Mouse (Mus musculus): ENCODE results near the gene Kcnk5. TPM values are rescaled to one million over a fixed set of nuclear protein-coding genes. Genes with fewer than 3 reads are reported as not detected.

Gene Kcnk5
- polyA plus RNA-seq, 1 experiment from 2014 or later: 5.5 TPM

GRCm38 (mm10) chr14:20223253-20223652 is 41.6 kb upstream of the Kcnk5 start:
- H3K4me2 ChIP-seq (replicated peaks; ENCODE audit: low read depth, low read length): no peak overlapping the region
- H3K9ac ChIP-seq (replicated peaks; ENCODE audit: low read depth, low read length): no peak overlapping the region
- WGBS: 67% methylated on average over 5 of the region's 5 CpGs
- H3K4me1 ChIP-seq (ENCODE audit: control insufficient read depth, insufficient read depth, low read length): no peaks in the 10 kb centered on the region
- H3K36me3 ChIP-seq (ENCODE audit: control insufficient read depth, insufficient read depth, low read length): no peaks in the 10 kb centered on the region
- no peak overlapping the region for H3K27ac ChIP-seq (ENCODE audit: low read length)
- no peak for ATAC-seq (ENCODE audit: insufficient number of reproducible peaks, insufficient read depth, low FRiP score, low read depth)
- H3K27me3 ChIP-seq (ENCODE audit: control insufficient read depth, insufficient read depth, low read length): no peaks in the 10 kb centered on the region
- no peaks in the 10 kb centered on the region for H3K9me3 ChIP-seq (ENCODE audit: control insufficient read depth, low read depth, low read length)
- H3K4me3 ChIP-seq (ENCODE audit: low read depth, low read length): no peak overlapping the region

DNA sequence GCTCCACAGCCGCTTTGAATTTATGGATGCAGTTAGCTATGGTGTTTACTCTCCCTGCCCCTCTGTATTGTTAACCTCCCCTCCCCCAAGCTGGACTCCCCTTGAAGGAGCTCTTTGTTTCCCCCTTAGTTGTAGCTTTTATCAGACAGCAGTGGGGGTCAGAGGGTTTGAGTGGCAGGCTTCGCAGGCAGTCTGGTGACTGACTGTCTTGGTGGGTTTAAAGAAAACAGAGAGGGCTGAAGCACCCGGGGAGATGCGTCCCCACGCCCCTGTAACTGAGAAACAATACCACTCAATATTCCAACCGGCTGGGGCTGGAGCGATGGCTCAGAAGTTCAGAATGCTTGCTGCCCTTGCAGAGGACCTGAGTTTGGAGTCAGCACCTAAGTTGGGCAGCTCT is 39.5 kb upstream of the Kcnk5 start:
- Histone ChIP-seq H3K27me3 (ENCODE audit: control insufficient read depth, insufficient read depth, low read length) (no peaks in the 10 kb centered on the region), H3K4me1 (ENCODE audit: control insufficient read depth, insufficient read depth, low read length) (no peaks in the 10 kb centered on the region), H3K27ac (ENCODE audit: low read length) (no peak overlapping the region), H3K9me3 (ENCODE audit: control insufficient read depth, low read depth, low read length) (no peaks in the 10 kb centered on the region), H3K4me2 (replicated peaks; ENCODE audit: low read depth, low read length) (no peak overlapping the region), H3K36me3 (ENCODE audit: control insufficient read depth, insufficient read depth, low read length) (no peaks in the 10 kb centered on the region), H3K4me3 (ENCODE audit: low read depth, low read length) (no peak overlapping the region), H3K9ac (replicated peaks; ENCODE audit: low read depth, low read length) (no peak overlapping the region)
- WGBS: 55% methylated on average over 7 of the region's 7 CpGs
- no peak for ATAC-seq (ENCODE audit: insufficient number of reproducible peaks, insufficient read depth, low FRiP score, low read depth)

GRCm38 (mm10) chr14:20219849-20220248 is 38.2 kb upstream of the Kcnk5 start:
- no peaks in the 10 kb centered on the region for H3K9me3 ChIP-seq (ENCODE audit: control insufficient read depth, low read depth, low read length)
- H3K4me2 ChIP-seq (replicated peaks; ENCODE audit: low read depth, low read length): no peak overlapping the region
- no peak overlapping the region for H3K27ac ChIP-seq (ENCODE audit: low read length)
- WGBS: 69% methylated on average over 1 of the region's 1 CpGs
- H3K36me3 ChIP-seq (ENCODE audit: control insufficient read depth, insufficient read depth, low read length): no peaks in the 10 kb centered on the region
- H3K27me3 ChIP-seq (ENCODE audit: control insufficient read depth, insufficient read depth, low read length): no peaks in the 10 kb centered on the region
- no peak for ATAC-seq (ENCODE audit: insufficient number of reproducible peaks, insufficient read depth, low FRiP score, low read depth)
- no peak overlapping the region for H3K4me3 ChIP-seq (ENCODE audit: low read depth, low read length)
- no peaks in the 10 kb centered on the region for H3K4me1 ChIP-seq (ENCODE audit: control insufficient read depth, insufficient read depth, low read length)
- no peak overlapping the region for H3K9ac ChIP-seq (replicated peaks; ENCODE audit: low read depth, low read length)

DNA sequence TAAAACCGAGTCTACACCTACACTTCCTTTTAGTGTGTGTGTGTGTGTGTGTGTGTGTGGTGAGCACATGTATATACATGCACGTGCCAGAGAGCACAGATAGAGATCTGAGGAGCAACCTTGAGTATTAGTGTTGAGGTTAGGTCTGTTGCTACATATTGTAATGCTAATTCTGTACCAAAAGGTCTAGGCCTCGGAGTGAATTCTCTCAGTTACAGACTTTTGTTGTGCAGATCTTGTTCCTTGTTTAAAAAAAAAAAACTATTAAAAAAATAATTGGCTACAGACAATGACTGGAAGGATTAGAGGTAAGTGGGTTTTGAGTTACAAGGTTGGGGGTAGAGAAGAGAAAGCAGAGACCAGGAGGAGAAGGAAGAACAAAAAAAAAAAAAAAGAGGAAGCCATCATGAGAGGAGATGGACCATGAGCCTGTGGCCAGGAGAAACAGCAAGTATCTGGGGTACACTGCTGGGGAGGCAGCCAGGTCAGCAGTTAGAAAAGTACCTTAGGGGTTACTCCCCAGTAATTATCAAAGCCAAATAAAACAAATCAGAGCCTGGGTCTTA is 35.8 kb upstream of the Kcnk5 start:
- Histone ChIP-seq H3K27me3 (ENCODE audit: control insufficient read depth, insufficient read depth, low read length) (no peaks in the 10 kb centered on the region), H3K4me3 (ENCODE audit: low read depth, low read length) (no peak overlapping the region), H3K36me3 (ENCODE audit: control insufficient read depth, insufficient read depth, low read length) (no peaks in the 10 kb centered on the region), H3K27ac (ENCODE audit: low read length) (no peak overlapping the region), H3K4me2 (replicated peaks; ENCODE audit: low read depth, low read length) (no peak overlapping the region), H3K9me3 (ENCODE audit: control insufficient read depth, low read depth, low read length) (no peaks in the 10 kb centered on the region), H3K9ac (replicated peaks; ENCODE audit: low read depth, low read length) (no peak overlapping the region), H3K4me1 (ENCODE audit: control insufficient read depth, insufficient read depth, low read length) (no peaks in the 10 kb centered on the region)
- WGBS: 54% methylated on average over 3 of the region's 3 CpGs
- no peak for ATAC-seq (ENCODE audit: insufficient number of reproducible peaks, insufficient read depth, low FRiP score, low read depth)

DNA sequence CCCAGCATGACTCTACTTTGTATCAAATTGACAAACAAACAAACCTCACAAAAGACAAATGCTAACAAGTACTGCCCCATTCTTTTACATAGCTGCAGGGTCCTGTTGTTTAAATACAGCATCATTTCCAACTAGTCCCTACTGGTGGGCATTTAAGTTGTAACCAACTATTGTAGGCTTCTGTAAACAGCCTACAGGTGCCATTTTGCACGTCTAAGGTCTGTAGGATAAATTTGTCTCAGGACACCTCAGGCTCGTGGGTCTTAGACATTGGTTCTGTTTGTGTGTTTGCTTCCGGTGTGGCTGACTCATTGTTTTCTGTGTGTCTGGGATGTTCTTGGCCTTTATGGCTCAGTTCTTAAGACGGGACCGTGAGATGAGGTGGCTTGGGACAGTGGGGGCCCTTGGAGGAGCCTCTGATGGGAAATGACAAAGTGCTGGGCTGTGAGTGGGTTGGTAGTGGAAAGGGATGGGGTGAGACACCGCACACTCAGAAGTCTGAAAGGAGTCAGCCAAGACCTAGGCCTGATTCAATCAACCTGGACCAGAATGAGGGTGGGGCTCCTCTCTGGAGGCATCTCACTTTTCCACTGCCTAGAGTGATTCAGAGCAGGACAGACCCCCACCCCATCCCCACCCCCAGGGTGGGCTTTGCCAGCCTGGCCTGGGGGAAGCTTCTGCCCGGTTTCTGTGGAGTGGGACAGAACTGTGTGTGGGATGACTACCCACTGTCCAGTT is 35.1 kb upstream of the Kcnk5 start:
- Histone ChIP-seq H3K36me3 (ENCODE audit: control insufficient read depth, insufficient read depth, low read length) (no peaks in the 10 kb centered on the region), H3K27ac (ENCODE audit: low read length) (no peak overlapping the region), H3K4me1 (ENCODE audit: control insufficient read depth, insufficient read depth, low read length) (no peaks in the 10 kb centered on the region), H3K4me2 (replicated peaks; ENCODE audit: low read depth, low read length) (no peak overlapping the region), H3K9ac (replicated peaks; ENCODE audit: low read depth, low read length) (no peak overlapping the region), H3K4me3 (ENCODE audit: low read depth, low read length) (no peak overlapping the region), H3K27me3 (ENCODE audit: control insufficient read depth, insufficient read depth, low read length) (no peaks in the 10 kb centered on the region), H3K9me3 (ENCODE audit: control insufficient read depth, low read depth, low read length) (no peaks in the 10 kb centered on the region)
- WGBS: 77% methylated on average over 7 of the region's 7 CpGs
- no peak for ATAC-seq (ENCODE audit: insufficient number of reproducible peaks, insufficient read depth, low FRiP score, low read depth)

GRCm38 (mm10) chr14:20215826-20216225 is 34.2 kb upstream of the Kcnk5 start:
- Histone ChIP-seq H3K9ac (replicated peaks; ENCODE audit: low read depth, low read length) (no peak overlapping the region), H3K9me3 (ENCODE audit: control insufficient read depth, low read depth, low read length) (no peaks in the 10 kb centered on the region), H3K27ac (ENCODE audit: low read length) (no peak overlapping the region), H3K4me3 (ENCODE audit: low read depth, low read length) (no peak overlapping the region), H3K4me2 (replicated peaks; ENCODE audit: low read depth, low read length) (no peak overlapping the region), H3K36me3 (ENCODE audit: control insufficient read depth, insufficient read depth, low read length) (no peaks in the 10 kb centered on the region), H3K4me1 (ENCODE audit: control insufficient read depth, insufficient read depth, low read length) (no peaks in the 10 kb centered on the region), H3K27me3 (ENCODE audit: control insufficient read depth, insufficient read depth, low read length) (no peaks in the 10 kb centered on the region)
- no peak for ATAC-seq (ENCODE audit: insufficient number of reproducible peaks, insufficient read depth, low FRiP score, low read depth)
- 44% methylated on average over 5 of the region's 5 CpGs for WGBS

DNA sequence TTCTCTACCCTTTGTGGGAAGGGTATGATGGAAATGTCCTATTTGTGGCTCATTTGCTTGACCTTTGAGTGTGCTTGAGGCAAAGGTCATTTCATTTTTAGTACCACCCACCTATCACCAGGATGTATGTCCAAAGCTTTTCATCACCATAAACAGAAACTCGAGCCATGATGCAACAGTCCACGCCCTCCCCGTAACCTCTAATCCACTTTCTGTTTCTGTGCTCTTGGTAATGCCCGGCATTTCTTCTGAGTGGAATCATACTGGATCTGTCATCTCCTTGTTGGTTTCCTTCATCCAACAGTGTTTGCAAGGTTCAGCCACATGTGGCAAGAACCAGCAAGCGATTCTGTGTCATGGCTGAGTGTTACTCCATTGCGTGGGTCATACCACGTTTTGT is 32.5 kb upstream of the Kcnk5 start:
- no peak overlapping the region for H3K4me2 ChIP-seq (replicated peaks; ENCODE audit: low read depth, low read length)

DNA sequence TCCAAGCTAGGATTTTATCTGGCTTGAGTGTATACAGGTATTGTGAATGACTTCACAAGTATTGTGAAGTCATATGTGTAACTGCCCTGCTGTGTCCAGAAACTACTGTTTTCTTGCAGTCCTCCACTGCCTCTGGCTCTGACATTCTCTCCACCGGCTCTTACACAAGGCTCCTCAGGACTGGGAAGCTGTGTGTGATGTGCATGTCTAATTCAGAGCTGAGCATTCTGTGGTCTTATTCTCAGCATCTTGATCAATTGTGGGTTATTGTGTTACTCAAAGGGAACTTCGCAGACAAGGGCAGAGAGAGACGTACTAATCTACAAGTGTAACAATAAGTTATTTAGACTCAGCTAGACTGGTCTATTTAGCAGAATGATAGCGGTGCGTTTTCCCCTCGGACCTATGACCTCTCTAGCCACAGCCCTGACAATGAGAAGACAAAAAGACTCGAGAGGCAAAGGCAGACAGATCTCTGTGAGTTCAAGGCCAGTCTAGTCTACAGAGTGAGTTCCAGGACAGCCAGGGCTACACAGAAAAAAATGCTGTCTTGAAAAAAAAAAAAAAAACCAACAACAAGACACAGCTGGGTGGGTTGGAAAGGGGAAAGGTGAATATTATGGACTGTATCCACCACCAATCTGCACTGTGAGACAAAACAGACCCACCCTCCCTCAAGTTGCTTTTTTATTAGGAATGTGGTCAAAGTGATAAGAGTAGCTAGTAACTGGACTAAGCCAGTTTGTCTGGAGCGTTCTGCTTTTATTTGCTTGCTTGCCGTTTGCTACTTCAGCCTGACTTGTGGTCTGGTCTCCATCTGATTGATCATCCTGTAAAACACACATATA is 30.4 kb upstream of the Kcnk5 start:
- Histone ChIP-seq H3K4me2 (replicated peaks; ENCODE audit: low read depth, low read length) (no peak overlapping the region), H3K27ac (ENCODE audit: low read length) (no peak overlapping the region), H3K9me3 (ENCODE audit: control insufficient read depth, low read depth, low read length) (no peaks in the 10 kb centered on the region), H3K9ac (replicated peaks; ENCODE audit: low read depth, low read length) (no peak overlapping the region), H3K27me3 (ENCODE audit: control insufficient read depth, insufficient read depth, low read length) (no peaks in the 10 kb centered on the region), H3K36me3 (ENCODE audit: control insufficient read depth, insufficient read depth, low read length) (no peaks in the 10 kb centered on the region), H3K4me1 (ENCODE audit: control insufficient read depth, insufficient read depth, low read length) (no peaks in the 10 kb centered on the region), H3K4me3 (ENCODE audit: low read depth, low read length) (no peak overlapping the region)
- ATAC-seq (ENCODE audit: insufficient number of reproducible peaks, insufficient read depth, low FRiP score, low read depth): no peak
- 50% methylated on average over 9 of the region's 9 CpGs for WGBS

More for the DNA sequence above, 32.5 kb upstream of the Kcnk5 start:
- no peak overlapping the region for H3K27ac ChIP-seq (ENCODE audit: low read length)
- WGBS: 76% methylated on average over 7 of the region's 7 CpGs
- H3K9me3 ChIP-seq (ENCODE audit: control insufficient read depth, low read depth, low read length): no peaks in the 10 kb centered on the region
- no peaks in the 10 kb centered on the region for H3K27me3 ChIP-seq (ENCODE audit: control insufficient read depth, insufficient read depth, low read length)
- H3K4me1 ChIP-seq (ENCODE audit: control insufficient read depth, insufficient read depth, low read length): no peaks in the 10 kb centered on the region
- no peak overlapping the region for H3K9ac ChIP-seq (replicated peaks; ENCODE audit: low read depth, low read length)
- no peaks in the 10 kb centered on the region for H3K36me3 ChIP-seq (ENCODE audit: control insufficient read depth, insufficient read depth, low read length)
- no peak overlapping the region for H3K4me3 ChIP-seq (ENCODE audit: low read depth, low read length)
- ATAC-seq (ENCODE audit: insufficient number of reproducible peaks, insufficient read depth, low FRiP score, low read depth): no peak
